Mouse (Mus musculus): ENCODE results near the gene Usf2. TPM values are rescaled to one million over a fixed set of nuclear protein-coding genes. Genes with fewer than 3 reads are reported as not detected.
"Not testable (repeated sequence)": the region's sequence is repeated elsewhere in the genome, so short reads cannot be mapped to it uniquely, and the experiment has no call there.

Usf2 gene
- polyA plus RNA-seq, 1 experiment, result 89.6 TPM

DNA sequence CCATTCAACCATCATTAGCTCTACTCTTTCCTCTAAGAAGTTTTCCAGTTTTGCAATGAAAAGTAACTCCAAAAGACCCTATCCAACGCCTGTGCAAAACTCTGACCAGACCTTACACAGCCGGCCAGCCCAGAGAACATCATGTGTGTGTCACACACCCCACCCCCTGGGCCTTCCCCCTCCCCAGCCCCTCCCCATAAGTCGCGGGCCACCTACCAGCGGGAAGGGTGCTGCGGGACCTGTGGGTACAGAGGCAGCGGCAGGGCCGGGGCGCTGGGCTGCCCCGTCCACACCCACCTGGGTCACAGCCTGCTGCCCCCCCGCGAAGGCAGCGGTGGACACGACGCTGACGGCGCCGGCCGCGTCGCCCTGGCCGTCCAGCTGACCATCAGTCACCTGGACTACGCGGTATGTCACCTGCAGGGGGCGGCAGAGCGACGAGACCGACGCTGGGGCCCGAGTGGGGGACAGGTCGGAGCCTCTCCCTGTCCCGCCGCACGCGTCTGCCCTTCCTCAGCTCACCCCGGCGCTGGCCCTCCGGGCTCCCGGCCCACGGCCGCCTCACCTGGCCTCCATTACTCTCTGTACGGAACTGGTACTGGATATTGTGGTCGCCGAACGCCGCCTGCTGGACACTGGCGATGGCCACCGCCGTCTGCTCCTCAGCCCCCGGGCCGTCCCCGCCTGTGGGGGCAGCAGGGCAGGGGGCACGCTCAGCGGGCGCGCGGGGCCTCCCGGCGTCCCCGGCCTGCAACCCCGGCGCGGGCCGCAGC is 833 bp downstream of the Usf2 start:
- Histone ChIP-seq H3K4me3 (replicated peaks; ENCODE audit: control insufficient read depth, low read depth, low read length) (peak overlapping the region; percentile 80), H3K4me1 (ENCODE audit: control insufficient read depth, insufficient read depth, low read length) (peaks cover 3% of the 10 kb centered on the region; the same call in 1 of the 2 replicates), H3K27ac (ENCODE audit: control insufficient read depth, insufficient read depth, low read depth, low read length, poor library complexity) (peak overlapping the region; percentile 99)
- TF ChIP-seq POLR2A (IDR thresholded peaks at IDR 0.05; ENCODE audit: borderline replicate concordance, control insufficient read depth, low read depth, low read length) (peak; percentile 55; the same call in 1 of the 2 replicates), CTCF (IDR thresholded peaks at IDR 0.05; ENCODE audit: control insufficient read depth, insufficient read depth, low read length) (peak; percentile 71)
- WGBS, result under 1% methylated on average over 64 of the region's 64 CpGs

DNA sequence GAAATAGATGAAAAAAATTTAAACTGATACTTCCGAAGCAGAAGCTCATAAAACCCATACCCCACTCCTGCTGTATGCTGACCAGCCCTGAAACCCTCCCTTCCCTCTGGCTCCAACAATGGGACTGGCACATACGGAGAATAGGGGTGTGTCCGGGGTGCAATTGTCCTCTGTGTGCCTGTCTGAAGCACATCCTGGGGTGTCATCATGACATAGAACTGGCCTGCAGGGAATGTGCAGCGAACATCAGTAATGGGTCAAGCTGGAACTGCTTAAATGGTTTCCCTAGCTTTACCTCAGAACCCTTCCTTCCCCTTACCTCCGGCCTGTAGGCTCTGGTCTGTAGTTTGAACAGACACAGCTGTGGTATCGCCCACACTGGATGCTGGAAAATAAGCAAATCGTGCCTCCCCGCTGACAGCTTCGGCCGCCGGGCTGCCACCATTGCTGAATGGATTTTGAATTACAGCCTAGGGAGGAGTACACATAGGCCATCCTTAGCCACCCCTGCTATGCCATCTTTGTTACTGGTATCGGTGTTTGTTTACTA is 1.6 kb downstream of the Usf2 start:
- peak overlapping the region; percentile 21 for H3K4me3 ChIP-seq (replicated peaks; ENCODE audit: control insufficient read depth, low read depth, low read length)

DNA sequence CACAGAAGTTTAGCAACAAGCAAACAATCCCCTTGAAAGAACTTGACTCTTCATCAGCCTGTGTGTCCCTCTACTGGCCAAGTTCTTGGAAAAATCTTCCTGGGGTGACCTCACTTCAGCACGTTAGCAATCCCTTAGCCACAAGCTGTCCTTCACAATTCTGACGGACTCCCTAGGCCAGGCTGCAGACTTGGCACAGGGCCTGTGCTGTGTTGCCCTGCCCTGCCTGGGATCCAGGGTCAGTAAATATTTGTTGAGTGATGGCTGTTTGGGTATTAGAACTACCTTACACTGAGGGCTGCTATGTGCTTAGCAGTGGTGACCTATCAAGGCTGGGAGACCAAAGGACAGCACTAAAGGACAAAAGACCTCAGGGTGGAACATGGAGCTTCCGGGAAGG is 2.6 kb downstream of the Usf2 start:
- Histone ChIP-seq H3K4me1 (ENCODE audit: control insufficient read depth, insufficient read depth, low read length) (peaks cover 3% of the 10 kb centered on the region; the same call in 1 of the 2 replicates), H3K27ac (ENCODE audit: control insufficient read depth, insufficient read depth, low read depth, low read length, poor library complexity) (no peak overlapping the region; the same call in 1 of the 2 replicates), H3K4me3 (replicated peaks; ENCODE audit: control insufficient read depth, low read depth, low read length) (no peak overlapping the region)
- TF ChIP-seq CTCF (IDR thresholded peaks at IDR 0.05; ENCODE audit: control insufficient read depth, insufficient read depth, low read length) (no peak), POLR2A (IDR thresholded peaks at IDR 0.05; ENCODE audit: borderline replicate concordance, control insufficient read depth, low read depth, low read length) (no peak)
- 70% methylated on average over 3 of the region's 3 CpGs for WGBS

More for the DNA sequence above, 1.6 kb downstream of the Usf2 start:
- 89% methylated on average over 12 of the region's 12 CpGs for WGBS
- Histone ChIP-seq H3K4me1 (ENCODE audit: control insufficient read depth, insufficient read depth, low read length) (peaks cover 3% of the 10 kb centered on the region; the same call in 1 of the 2 replicates), H3K27ac (ENCODE audit: control insufficient read depth, insufficient read depth, low read depth, low read length, poor library complexity) (no peak overlapping the region)
- TF ChIP-seq CTCF (IDR thresholded peaks at IDR 0.05; ENCODE audit: control insufficient read depth, insufficient read depth, low read length), result no peak
- no peak for TF ChIP-seq POLR2A (IDR thresholded peaks at IDR 0.05; ENCODE audit: borderline replicate concordance, control insufficient read depth, low read depth, low read length)

DNA sequence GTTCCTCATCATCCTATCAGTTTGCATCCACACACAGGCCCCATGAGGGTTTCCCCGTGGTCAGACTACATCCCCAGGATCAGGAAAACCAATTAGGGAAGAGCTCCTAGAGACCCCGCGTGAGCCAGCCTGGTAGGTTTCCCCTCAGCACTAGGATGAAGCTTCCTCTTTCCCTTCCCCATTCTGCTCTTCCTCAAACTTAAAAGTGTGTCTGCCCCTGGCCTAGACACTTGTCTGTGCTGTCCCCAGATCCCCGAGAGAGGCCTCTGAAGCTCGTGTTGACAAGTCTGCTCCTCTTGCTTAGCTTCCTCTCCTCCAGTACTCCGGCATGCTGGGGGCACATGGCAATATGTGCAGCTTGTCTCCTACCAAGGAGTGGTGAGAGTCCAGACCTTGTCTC is 3.1 kb downstream of the Usf2 start:
- Histone ChIP-seq H3K4me1 (ENCODE audit: control insufficient read depth, insufficient read depth, low read length) (peaks cover 3% of the 10 kb centered on the region; the same call in 1 of the 2 replicates), H3K4me3 (replicated peaks; ENCODE audit: control insufficient read depth, low read depth, low read length) (no peak overlapping the region), H3K27ac (ENCODE audit: control insufficient read depth, insufficient read depth, low read depth, low read length, poor library complexity) (peak overlapping the region; percentile 11; the same call in 1 of the 2 replicates)
- TF ChIP-seq CTCF (IDR thresholded peaks at IDR 0.05; ENCODE audit: control insufficient read depth, insufficient read depth, low read length) (no peak), POLR2A (IDR thresholded peaks at IDR 0.05; ENCODE audit: borderline replicate concordance, control insufficient read depth, low read depth, low read length) (no peak)
- 28% methylated on average over 6 of the region's 6 CpGs for WGBS

DNA sequence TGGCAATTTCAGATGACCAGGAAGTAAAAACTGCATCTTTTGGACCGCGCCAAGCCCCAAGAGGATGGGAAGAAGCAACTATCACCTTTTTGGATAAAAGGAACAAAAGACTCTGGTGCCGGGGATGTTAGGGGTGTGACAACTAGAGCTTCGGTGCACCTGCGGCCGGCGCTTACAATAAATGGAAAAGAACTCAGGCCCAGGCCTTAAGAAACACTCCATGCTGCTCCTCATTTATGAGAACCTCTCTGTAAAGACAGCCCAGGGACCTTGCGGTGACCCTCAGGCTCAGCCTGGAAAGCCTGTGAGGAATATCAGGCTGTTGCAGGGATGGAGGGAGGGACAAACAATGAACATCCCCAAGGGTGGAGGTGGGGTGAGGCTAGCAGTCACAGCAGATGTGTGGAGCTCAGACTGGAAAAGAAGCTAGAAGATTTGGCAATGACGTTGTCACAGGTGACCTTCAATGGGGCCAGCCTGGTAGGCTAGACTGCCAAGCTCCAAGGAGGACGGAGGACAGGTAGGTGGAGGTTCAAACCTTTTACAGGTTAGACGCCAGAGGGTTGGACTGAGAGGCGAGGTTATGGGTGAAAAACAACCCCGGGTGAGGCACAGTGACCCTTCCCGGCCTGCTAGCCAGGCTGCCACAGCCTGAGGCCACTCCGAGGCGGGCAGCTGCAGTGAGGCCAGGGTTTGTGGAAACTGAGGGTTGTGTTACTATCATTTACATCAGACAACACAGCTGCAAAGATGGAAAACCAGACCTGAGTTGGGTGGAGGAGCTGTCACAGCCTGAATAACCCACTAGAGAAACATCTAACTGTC is 4.0 kb downstream of the Usf2 start:
- TF ChIP-seq CTCF (IDR thresholded peaks at IDR 0.05; ENCODE audit: control insufficient read depth, insufficient read depth, low read length) (no peak), POLR2A (IDR thresholded peaks at IDR 0.05; ENCODE audit: borderline replicate concordance, control insufficient read depth, low read depth, low read length) (no peak)
- Histone ChIP-seq H3K4me1 (ENCODE audit: control insufficient read depth, insufficient read depth, low read length) (peaks cover 3% of the 10 kb centered on the region; the same call in 1 of the 2 replicates), H3K4me3 (replicated peaks; ENCODE audit: control insufficient read depth, low read depth, low read length) (no peak overlapping the region), H3K27ac (ENCODE audit: control insufficient read depth, insufficient read depth, low read depth, low read length, poor library complexity) (no peak overlapping the region)
- 85% methylated on average over 16 of the region's 16 CpGs for WGBS

DNA sequence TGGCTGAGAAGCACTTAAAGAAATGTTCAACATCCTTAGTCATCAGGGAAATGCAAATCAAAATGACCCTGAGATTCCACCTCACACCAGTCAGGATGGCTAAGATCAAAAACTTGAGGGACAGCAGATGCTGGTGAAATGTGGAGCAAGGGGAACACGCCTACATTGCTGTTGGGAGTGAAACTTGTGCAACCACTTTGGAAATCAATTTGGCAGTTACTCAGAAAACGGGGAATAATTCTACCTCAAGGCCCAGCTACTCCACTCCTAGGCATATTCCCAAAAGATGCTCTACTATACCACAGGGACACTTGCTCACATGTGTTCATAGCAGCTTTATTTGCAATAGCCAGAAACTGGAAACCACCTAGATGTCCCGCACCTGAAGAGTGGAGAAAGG is 6.7 kb downstream of the Usf2 start:
- not testable (repeated sequence) for H3K4me1 ChIP-seq (ENCODE audit: control insufficient read depth, insufficient read depth, low read length); H3K27ac ChIP-seq (ENCODE audit: control insufficient read depth, insufficient read depth, low read depth, low read length, poor library complexity); H3K4me3 ChIP-seq (replicated peaks; ENCODE audit: control insufficient read depth, low read depth, low read length)
- 63% methylated on average over 3 of the region's 3 CpGs for WGBS

DNA sequence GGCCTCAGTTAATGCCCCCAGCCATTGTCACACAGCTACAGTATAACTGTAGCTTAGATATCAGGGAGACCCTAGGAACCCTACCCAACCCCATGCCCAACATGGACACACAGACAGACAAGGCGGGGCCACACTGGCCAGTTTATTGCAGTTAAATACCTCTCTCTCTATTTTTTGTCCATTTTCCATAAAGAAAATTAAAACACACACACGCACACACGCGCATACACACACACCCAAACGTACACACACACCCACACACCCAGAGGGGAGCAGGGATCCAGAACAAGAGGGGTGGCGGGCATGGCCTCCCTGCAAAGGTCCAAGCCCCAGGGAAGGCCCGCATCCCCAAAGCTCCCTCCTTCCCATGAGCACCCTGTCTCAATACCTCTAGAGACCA is 10.7 kb downstream of the Usf2 start:
- Histone ChIP-seq H3K4me1 (ENCODE audit: control insufficient read depth, insufficient read depth, low read length) (peaks cover 2% of the 10 kb centered on the region), H3K27ac (ENCODE audit: control insufficient read depth, insufficient read depth, low read depth, low read length, poor library complexity) (no peak overlapping the region), H3K4me3 (replicated peaks; ENCODE audit: control insufficient read depth, low read depth, low read length) (no peak overlapping the region)
- 93% methylated on average over 7 of the region's 7 CpGs for WGBS
- no peak for TF ChIP-seq CTCF (IDR thresholded peaks at IDR 0.05; ENCODE audit: control insufficient read depth, insufficient read depth, low read length)
- TF ChIP-seq POLR2A (IDR thresholded peaks at IDR 0.05; ENCODE audit: borderline replicate concordance, control insufficient read depth, low read depth, low read length), result no peak

DNA sequence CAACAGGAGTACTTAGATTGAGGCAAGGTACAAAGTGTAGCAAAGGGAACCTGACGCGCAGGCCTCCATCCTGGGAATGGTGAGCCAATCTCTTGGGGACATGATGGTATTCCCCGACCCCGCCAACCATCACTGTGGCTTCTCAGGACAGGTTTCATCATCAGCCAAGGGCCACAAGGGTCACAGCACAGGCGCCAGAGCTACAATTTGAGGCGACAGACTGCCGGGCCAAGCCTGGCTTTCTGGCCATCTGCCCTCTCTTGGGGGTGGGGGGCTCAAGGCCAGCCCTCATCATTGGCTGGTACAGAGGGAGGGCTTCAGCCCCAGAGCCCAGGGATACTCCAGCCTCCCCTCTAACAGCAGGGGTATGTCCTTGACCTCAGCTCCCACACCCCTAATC is 11.1 kb downstream of the Usf2 start:
- not testable (repeated sequence) for H3K27ac ChIP-seq (ENCODE audit: control insufficient read depth, insufficient read depth, low read depth, low read length, poor library complexity); H3K4me1 ChIP-seq (ENCODE audit: control insufficient read depth, insufficient read depth, low read length); H3K4me3 ChIP-seq (replicated peaks; ENCODE audit: control insufficient read depth, low read depth, low read length)
- WGBS, result 80% methylated on average over 7 of the region's 7 CpGs

DNA sequence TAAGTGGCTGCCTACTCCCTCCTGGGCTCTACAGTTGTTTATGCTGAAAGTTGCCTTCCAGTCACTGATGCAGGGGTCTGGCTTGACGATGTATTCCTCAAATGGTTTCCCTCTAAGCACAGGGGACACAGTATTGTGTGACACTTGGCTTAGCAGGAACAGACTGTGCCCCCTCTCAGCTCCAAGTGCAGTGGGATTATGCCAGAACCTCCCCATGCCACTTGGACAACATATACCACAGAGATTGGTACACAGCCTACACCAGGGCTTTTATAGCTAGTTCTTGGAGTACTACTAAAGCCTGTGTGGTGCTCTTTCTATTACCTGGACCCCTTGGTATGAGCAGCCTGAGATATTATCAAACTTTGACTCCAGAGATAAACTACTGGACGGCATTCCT is 11.9 kb downstream of the Usf2 start:
- H3K4me3 ChIP-seq (replicated peaks; ENCODE audit: control insufficient read depth, low read depth, low read length); H3K4me1 ChIP-seq (ENCODE audit: control insufficient read depth, insufficient read depth, low read length); H3K27ac ChIP-seq (ENCODE audit: control insufficient read depth, insufficient read depth, low read depth, low read length, poor library complexity): not testable (repeated sequence)
- WGBS, result 71% methylated on average over 2 of the region's 2 CpGs
